Mouse (Mus musculus): ENCODE data around the gene Rgs3.

DNA sequence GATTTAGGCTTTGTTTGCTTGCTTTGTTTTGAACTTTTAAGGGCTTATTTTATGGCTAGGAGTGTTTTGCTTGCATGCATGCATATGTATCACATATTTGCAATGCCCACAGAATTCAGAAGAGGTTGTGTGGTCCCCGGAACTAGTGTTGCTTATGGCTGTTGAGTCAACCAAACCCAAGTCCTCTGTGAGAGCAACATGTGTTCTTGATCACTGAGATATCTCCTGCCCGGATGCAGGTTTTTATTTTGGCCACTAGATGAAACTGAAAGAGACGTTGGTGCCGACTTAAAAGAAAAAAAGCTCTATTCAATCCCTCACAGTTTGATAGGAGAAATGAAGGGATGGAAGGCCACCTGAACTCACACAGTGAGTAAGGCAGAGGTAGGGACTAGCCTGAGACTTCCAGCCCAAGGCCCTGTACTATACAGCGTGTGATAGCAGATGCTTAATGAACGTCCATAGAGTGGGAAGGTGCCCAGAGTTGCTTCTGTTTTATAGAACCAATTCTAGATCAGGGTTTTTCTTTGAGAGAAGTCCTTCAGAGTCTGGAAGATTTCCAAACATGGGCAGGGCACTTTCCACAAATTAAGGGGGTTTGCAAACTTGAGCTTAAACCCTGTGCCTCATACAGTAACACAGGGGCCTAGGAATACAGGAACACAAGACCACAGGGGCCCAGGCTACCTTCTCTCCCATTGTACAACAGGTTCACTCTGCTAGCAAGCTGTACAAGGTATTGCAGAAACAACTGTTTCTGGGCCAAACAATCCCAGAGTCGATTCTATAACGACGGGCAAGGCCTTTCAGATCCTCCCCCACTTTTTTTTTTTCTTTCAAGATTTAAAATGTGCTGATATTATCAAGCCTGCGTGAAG lies 41.9 kb upstream of the Rgs3 start:
- TF ChIP-seq POLR2A (IDR thresholded peaks at IDR 0.05; ENCODE audit: low read depth, low read length) = no peak
- no peak for TF ChIP-seq CTCF (IDR thresholded peaks at IDR 0.05; ENCODE audit: borderline replicate concordance, insufficient read depth, low read length)
